Mouse (Mus musculus) ES-E14 (cell line): ENCODE results near the gene Utrn. TPM values are rescaled to one million over a fixed set of nuclear protein-coding genes. Genes with fewer than 3 reads are reported as not detected.

Source experiments
- DNase-seq: peaks from one replicate; pipeline ENCODE4 v3.0.0-alpha.2; 2013; ENCODE audit warnings: low read depth, low spot score
- H3K27ac ChIP-seq: 2 replicates; pipeline ENCODE4 v1.5.1; 2012; ENCODE audit warnings: low read depth, mild to moderate bottlenecking, low read length, moderate library complexity, mixed read lengths; ENCODE audit not compliant: poor library complexity, insufficient read depth, severe bottlenecking
- H3K36me3 ChIP-seq: 2 replicates; pipeline ENCODE4 v1.6.1; 2012; ENCODE audit warnings: mild to moderate bottlenecking, low read length, moderate library complexity, mixed read lengths; ENCODE audit not compliant: control insufficient read depth, poor library complexity, insufficient read depth, severe bottlenecking
- H3K4me1 ChIP-seq, 2 experiments: fragments of 150-350 bp in 1 of 2; sonication (generic) in 1 of 2; 2 replicates each; pipeline ENCODE4 v1.6.1; 2012; ENCODE audit warnings: low read length in 2 of 2, mild to moderate bottlenecking in 1 of 2, mixed read lengths in 1 of 2; ENCODE audit not compliant: control insufficient read depth in 2 of 2, insufficient read depth in 2 of 2, poor library complexity in 1 of 2
- H3K4me3 ChIP-seq, 2 experiments: fragments of 150-350 bp in 1 of 2; sonication (generic) in 1 of 2; 2 replicates each; pipeline ENCODE4 v1.5.1; 2012; ENCODE audit warnings: low read length in 2 of 2, low read depth in 1 of 2, mild to moderate bottlenecking in 1 of 2, mixed read lengths in 1 of 2; ENCODE audit not compliant: insufficient read depth in 1 of 2, poor library complexity in 1 of 2, severe bottlenecking in 1 of 2
- H3K9ac ChIP-seq: 2 replicates; pipeline ENCODE4 v1.6.1; 2012; ENCODE audit warnings: low read depth, mild to moderate bottlenecking, low read length, mixed read lengths; ENCODE audit not compliant: poor library complexity, insufficient read depth, severe bottlenecking
- H3K9me3 ChIP-seq: fragments of 150-350 bp; sonication (generic); 2 replicates; pipeline ENCODE4 v1.6.1; 2012; ENCODE audit warnings: low read depth, mild to moderate bottlenecking, low read length; ENCODE audit not compliant: control insufficient read depth, insufficient read depth
- CHD2 ChIP-seq: IDR thresholded peaks from 2 replicates; pipeline ENCODE4 v1.6.1; 2014; ENCODE audit warnings: mild to moderate bottlenecking, low read depth, low read length, inconsistent platforms
- HCFC1 ChIP-seq: IDR thresholded peaks from 2 replicates; pipeline ENCODE4 v1.6.1; 2012; ENCODE audit warnings: low read length, inconsistent platforms, borderline replicate concordance; ENCODE audit not compliant: insufficient read depth
- MAFK ChIP-seq: IDR thresholded peaks from 2 replicates; pipeline ENCODE4 v1.6.1; 2014; ENCODE audit warnings: mild to moderate bottlenecking, low read depth, low read length, inconsistent platforms; ENCODE audit not compliant: insufficient read depth
- ZC3H11A ChIP-seq: IDR thresholded peaks from 2 replicates; pipeline ENCODE4 v1.6.1; 2012; ENCODE audit warnings: low read depth, mild to moderate bottlenecking, inconsistent platforms, low read length, borderline replicate concordance
- ZNF384 ChIP-seq: IDR thresholded peaks from 2 replicates; pipeline ENCODE4 v1.6.1; 2012; ENCODE audit warnings: low read depth, low read length, inconsistent platforms
- in situ Hi-C, 2 experiments: fragments of 600-800 bp; cut with MboI; formaldehyde crosslinking; loops; one replicate each; pipeline ENCODE4 v1.15.1; 2025; ENCODE audit warnings: low sequenced_read_pairs in 2 of 2, inconsistent platforms in 1 of 2; ENCODE audit not compliant: unreplicated experiment in 2 of 2
- total RNA-seq: library from RNA; depleted of rRNA; stranded (reverse); fragments of 300-350 nt; gene quantifications from 2 replicates; pipeline ENCODE4 v1.2.3, GENCODE M21; 2012

The Utrn gene
- total RNA-seq, 1 experiment = 66.9 TPM

DNA sequence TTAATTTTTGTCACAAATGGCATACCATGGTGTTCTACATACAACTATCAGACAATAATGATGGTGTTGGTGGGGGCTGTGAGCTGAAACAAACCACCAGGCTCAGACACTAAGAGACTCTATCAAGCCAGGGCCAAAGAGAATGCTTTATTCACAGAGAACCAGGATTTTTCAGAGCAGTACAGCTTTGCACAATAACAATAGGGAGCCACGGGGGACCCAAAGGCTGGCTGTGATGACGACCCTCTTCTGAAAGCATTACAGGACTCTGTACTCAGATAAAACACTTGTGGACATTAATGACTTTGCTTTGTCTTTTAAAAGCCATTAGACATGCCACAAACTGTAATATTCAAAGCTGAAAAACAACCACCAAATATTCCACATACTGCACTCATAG is 273.8 kb downstream of the Utrn start:
- no peak for DNase-seq
- TF ChIP-seq CHD2 = no peak
- no peak for TF ChIP-seq HCFC1
- TF ChIP-seq ZNF384 = no peak
- no peak for TF ChIP-seq ZC3H11A
- TF ChIP-seq MAFK = no peak

DNA sequence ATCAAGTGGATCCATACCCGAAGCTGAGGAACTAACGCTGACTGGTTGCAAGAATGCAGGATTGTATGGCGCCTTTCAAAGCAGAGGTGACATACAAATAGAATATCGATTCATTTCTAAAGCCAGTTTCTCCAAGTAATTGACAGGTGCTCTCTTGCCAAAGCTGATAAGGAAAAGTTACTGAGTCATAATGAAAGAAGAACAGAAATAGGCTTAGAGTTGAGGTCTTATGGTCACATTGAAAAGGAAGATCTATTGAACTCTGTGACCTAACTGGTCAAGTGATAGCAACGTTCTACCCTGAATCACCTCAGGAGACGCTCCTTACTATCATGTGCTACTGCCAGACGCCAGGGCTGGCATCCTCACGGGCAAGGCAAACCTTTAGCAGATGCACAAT is 274.2 kb downstream of the Utrn start:
- no peak for DNase-seq
- Histone ChIP-seq H3K9ac (no peak overlapping the region), H3K27ac (no peak overlapping the region), H3K36me3 (no peaks in the 10 kb centered on the region), H3K4me1 (peaks cover 0 to 2% of the 10 kb centered on the region in 2 experiments; a peak in 1 of 4 replicates), H3K4me3 (no peak overlapping the region), H3K9me3 (no peaks in the 10 kb centered on the region)
- in situ Hi-C loops = no loop called here
- TF ChIP-seq ZNF384 = no peak
- no peak for TF ChIP-seq ZC3H11A
- TF ChIP-seq MAFK = no peak
- no peak for TF ChIP-seq CHD2
- no peak for TF ChIP-seq HCFC1

More for the DNA sequence above, 273.8 kb downstream of the Utrn start:
- no peaks in the 10 kb centered on the region for H3K9me3 ChIP-seq
- H3K4me3 ChIP-seq = no peak overlapping the region
- H3K4me1 ChIP-seq = peaks cover 0 to 2% of the 10 kb centered on the region in 2 experiments; a peak in 1 of 4 replicates
- no peaks in the 10 kb centered on the region for H3K36me3 ChIP-seq
- no peak overlapping the region for H3K27ac ChIP-seq
- in situ Hi-C loops = no loop called here
- no peak overlapping the region for H3K9ac ChIP-seq

DNA sequence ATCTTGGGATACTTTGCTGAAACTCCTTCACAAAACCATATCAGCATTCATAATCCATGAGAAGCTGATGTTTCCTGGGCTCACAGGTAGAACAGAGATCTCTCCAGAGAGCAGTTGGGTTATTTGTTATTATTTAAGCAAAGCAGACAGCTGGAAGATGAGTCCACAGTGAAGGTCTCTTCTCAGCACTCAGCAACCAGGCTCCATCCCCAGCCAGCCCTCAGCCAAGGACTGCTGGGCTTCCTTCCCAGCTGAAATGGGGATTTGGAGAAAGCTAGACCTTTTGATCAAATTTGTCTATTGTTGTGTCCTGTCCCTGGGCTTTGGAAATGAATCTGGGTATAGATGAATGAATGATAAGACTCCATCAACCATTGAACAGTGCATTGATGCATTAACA is 276.1 kb downstream of the Utrn start:
- Histone ChIP-seq H3K4me1 (peaks cover 0 to 2% of the 10 kb centered on the region in 2 experiments; a peak in 1 of 4 replicates), H3K9ac (no peak overlapping the region), H3K36me3 (no peaks in the 10 kb centered on the region), H3K4me3 (no peak overlapping the region), H3K9me3 (no peaks in the 10 kb centered on the region), H3K27ac (no peak overlapping the region)
- in situ Hi-C loops = no loop called here
- DNase-seq = no peak
- TF ChIP-seq ZNF384 (no peak), MAFK (no peak), ZC3H11A (no peak), CHD2 (no peak), HCFC1 (no peak)

DNA sequence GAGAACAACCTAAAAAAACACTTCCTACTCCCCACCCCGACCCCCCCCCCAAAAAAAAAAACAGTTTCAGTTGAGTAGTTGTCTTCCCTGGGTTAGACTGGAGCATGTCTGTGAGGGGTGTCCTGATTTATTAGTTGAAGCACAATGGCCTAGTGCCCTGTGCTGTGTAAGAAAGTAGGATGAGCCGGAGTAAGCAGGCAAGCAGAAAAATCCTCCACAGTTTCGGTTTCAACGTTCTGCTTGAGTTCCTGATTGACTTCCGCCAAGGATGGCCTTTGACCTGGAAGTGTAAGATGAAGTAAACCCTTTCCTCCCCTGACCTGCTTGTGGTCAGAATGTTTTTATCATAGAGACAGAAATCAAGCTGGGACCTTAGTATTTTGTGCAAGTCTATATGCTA is 277.2 kb downstream of the Utrn start:
- H3K36me3 ChIP-seq = no peaks in the 10 kb centered on the region
- DNase-seq = no peak
- no peak overlapping the region for H3K9ac ChIP-seq
- peaks cover 0 to 2% of the 10 kb centered on the region in 2 experiments; a peak in 1 of 4 replicates for H3K4me1 ChIP-seq
- no peaks in the 10 kb centered on the region for H3K9me3 ChIP-seq
- H3K27ac ChIP-seq = no peak overlapping the region
- H3K4me3 ChIP-seq = no peak overlapping the region
- TF ChIP-seq CHD2 (no peak), HCFC1 (no peak), MAFK (no peak), ZC3H11A (no peak), ZNF384 (no peak)
- in situ Hi-C loops = no loop called here

DNA sequence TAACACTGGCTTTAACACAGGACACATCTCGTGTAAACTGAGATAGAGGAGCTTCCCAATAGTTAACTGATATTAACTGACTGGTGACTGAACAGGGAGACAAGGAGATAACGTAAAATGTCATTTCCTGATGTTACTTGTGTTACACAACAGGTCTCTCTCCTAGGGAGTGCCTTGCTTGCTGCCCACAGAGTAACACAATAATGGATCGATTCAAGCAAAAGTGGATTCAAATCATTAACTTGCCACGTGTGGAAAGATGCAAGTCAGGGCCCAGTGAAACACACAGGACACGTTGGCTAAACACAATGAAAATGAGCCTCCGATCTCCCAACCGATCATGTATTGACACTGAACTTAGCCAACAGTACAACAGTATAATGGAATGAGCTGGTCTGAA is 281.1 kb downstream of the Utrn start:
- no peak for TF ChIP-seq ZC3H11A
- TF ChIP-seq HCFC1 = no peak
- no peak for TF ChIP-seq CHD2
- TF ChIP-seq MAFK = no peak
- no peak for TF ChIP-seq ZNF384
- H3K4me1 ChIP-seq = no peaks in the 10 kb centered on the region
- in situ Hi-C loops = no loop called here
- no peak overlapping the region for H3K27ac ChIP-seq
- H3K9me3 ChIP-seq = no peaks in the 10 kb centered on the region
- H3K36me3 ChIP-seq = no peaks in the 10 kb centered on the region
- no peak overlapping the region for H3K4me3 ChIP-seq
- H3K9ac ChIP-seq = no peak overlapping the region
- DNase-seq = no peak
